Mouse (Mus musculus) small intestine, adult 2 months (tissue): ENCODE results near the gene Olfr9.

Source experiments
- CTCF ChIP-seq: fragments of 200-500 bp; IDR thresholded peaks from 2 replicates; pipeline ENCODE4 v1.5.1; 2012; ENCODE audit warnings: low read depth, mild to moderate bottlenecking, control low read depth, inconsistent platforms, low read length, moderate library complexity, mixed read lengths; ENCODE audit not compliant: insufficient replicate concordance, insufficient read length; ENCODE audit errors: extremely low read depth
- POLR2A ChIP-seq: fragments of 200-500 bp; IDR thresholded peaks from 2 replicates; pipeline ENCODE4 v1.6.1; 2012; ENCODE audit warnings: low read depth, mild to moderate bottlenecking, control low read depth, inconsistent platforms, low read length, moderate library complexity

GRCm38 (mm10) chr10:128940475-128941061, 48.7 kb upstream of the Olfr9 start:
- no peak for TF ChIP-seq CTCF
- no peak for TF ChIP-seq POLR2A
